Mouse (Mus musculus) left cerebral cortex, adult 18-20 months (tissue): ENCODE measurements around the gene Sorbs2. TPM values are rescaled to one million over a fixed set of nuclear protein-coding genes. Genes with fewer than 3 reads are reported as not detected.

Source experiments
- DNase-seq, 2 experiments: peaks; one replicate each; pipeline ENCODE4 v3.0.0; 2021 to 2022; ENCODE audit warnings: low spot score in 2 of 2, mixed read lengths in 1 of 2
- total RNA-seq, 2 experiments: library from RNA; stranded (reverse); gene quantifications; 2 replicates each; pipeline ENCODE4 v1.2.3; 2021

Gene Sorbs2
- total RNA-seq, 2 experiments from 2014 or later: 284 to 324 TPM

DNA sequence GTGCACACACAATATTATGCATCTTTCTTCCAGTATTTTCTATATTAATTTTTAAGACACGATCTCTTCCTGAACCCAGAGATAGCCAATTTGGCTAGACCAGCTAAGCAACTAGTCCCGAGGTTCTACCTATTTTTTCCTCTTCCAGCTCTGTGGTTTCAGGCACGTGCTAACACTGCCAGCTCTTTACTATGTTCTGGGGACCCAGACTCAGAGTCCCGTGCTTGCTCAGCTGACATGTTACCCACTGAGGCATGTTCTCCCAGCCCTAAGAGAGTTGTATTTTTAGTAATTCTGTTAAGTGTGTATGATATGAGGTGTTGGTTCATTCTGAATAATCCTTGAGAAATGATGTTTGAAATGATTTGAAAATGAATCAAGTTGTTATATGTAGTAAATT lies 62.5 kb downstream of the Sorbs2 start:
- no peak for DNase-seq

DNA sequence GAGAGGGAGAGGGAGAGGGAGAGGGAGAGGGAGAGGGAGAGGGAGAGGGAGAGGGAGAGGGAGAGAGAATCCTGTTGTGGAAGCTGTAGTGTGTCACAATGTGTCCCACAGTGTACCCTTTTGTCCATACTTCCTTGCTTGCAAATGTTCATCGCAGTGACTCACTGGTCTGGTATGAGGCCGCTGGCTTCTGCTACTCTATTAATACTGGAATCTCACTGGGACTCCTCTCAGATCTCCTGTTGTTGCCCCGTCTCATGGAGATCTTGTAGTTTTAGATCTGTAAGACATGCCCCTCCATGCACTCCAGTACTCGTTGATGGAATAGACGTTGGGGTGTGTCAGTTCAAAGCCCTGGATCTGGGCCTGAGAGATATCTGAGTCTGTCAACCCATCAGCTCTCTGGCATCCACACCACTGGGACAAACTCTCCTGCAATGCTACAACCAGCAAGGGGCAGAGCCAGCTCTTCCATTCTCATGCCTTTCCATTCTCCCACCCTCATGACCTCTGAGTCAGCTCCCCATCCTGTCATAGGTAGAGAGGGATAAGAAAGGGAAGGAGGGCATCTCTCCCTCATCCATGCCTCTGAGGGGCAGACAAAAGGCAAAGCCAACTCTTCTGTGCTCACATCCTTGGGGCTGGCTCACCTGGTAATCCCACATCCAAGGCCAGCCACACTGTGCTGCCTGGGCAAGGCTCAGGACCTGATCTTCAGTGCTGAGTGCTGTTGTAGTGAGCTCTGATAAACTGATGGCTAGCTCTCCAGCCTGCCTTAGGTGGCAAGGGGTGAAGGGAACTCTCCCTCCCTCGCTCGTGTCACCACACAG lies 72.3 kb downstream of the Sorbs2 start:
- DNase-seq: no peak

DNA sequence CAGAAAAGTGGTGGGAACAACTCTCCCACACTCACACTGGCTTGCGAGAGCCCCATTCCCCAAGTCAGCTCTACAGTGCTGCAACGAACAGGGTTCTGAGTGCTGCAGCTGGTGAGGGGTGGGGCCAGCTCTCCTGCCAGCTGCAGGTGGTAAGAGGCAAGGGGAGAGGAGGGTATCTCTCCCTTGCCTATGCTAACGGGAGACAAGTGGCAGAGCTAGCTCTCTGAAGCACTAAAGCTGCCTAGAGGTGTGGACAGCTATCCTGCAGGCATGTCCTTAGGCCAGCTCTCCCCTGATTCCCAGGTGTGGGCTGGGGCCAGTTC lies 72.9 kb downstream of the Sorbs2 start:
- DNase-seq: no peak

DNA sequence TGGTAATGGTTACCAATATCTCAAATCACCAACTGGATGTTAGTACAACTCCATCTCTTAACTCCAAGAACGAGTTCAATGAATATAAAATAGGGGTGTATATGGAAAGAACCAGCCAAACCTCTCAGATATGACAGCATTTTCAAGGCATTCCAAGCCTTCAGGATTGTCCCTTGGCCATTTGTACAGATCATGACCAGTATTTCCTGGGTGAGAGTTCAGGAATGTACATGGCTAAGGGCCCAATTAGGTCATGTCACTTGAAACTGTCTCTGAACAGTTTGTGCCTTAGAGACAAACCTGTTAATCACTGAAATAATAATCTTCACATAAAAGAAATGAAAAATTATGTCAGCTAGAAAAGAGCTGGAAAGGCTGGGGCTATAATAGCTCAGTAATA lies 76.3 kb downstream of the Sorbs2 start:
- DNase-seq: no peak

DNA sequence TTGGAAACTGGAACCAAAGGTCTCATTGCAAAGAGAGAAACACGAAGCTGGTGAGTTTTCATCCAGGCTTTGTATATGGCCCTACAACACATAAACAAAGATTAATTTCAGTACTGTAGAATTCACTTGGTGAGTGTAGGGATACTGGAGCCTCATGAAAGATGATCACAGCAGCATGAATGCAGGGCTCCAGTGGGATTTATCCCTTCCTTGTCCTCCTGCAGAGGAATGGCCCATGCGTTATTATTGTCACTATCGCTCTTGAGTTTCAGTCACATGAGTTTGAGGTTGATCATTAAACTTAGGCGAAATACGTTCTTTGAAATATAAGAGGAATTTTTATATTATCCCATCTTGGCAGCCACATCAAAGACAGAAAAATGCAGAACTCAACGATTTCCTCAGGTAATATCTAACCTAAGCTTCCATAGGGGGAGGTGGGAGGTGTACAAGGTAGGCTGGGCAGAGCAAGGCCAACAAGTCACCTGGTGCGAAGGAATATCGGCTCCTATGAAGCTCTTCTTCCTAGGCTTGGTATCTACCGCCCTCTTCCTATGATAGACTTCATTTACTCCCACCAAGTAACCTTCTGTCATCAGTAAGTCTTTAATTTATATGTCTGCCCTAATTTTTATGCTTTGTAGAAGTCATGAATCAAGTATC lies 76.9 kb downstream of the Sorbs2 start:
- no peak for DNase-seq

DNA sequence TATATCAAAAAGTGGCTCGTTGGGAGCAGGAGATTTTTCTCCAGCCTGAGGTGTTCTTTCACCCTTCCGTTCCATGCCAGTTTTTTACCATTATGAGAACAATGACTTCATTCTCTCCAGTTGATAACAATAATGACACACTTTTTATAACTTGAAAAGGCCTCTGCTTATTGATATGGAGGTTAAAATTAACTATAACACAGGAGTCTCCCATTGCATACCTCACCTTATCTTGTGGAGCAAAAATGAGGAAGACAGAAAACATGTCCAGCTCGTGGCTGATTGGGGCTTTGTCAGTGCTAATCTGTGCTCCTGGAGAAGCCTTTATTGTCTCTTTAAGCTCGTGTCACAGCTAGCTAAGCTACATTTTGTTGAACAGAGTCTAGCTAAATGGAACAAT lies 77.6 kb downstream of the Sorbs2 start:
- no peak for DNase-seq

DNA sequence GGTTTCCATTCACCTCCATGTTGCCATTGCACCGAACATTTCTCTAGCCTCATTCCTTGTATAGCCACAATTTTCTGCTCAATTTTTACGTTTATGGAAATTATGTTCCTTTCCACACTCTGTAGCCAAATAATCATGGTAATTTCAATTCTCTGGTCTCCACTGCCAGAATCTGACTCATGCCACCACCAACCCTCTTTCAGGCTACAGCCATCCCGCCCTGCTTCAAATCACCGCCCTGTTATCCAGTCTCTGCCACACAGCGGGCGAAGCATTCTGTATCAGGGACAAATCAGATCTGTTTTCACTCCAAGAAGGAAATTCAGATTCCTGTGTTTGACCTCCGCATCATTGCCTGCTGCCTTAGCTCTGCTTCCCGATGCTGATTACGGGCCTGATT lies 79.4 kb downstream of the Sorbs2 start:
- peak; percentile 51 to 56 for DNase-seq

DNA sequence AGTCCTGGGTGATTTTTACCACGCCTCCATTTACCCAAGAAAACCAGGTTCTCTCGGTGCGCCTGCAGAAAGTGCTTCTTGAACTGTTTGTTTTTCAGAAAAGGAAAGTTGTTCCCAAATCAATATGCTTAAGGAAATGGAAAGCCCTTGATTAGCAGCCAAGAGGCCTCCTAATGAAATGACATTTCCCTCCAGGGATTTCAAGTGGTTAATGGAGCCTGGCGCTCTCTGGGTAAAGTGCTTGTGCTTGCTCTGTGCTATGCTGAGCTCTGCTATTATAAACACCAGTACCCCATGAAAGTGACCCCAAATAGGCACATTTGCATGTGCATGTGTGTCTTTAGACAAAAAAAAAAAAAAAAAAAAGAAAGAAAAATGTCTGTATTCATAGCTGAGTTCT lies 84.3 kb downstream of the Sorbs2 start:
- no peak for DNase-seq

DNA sequence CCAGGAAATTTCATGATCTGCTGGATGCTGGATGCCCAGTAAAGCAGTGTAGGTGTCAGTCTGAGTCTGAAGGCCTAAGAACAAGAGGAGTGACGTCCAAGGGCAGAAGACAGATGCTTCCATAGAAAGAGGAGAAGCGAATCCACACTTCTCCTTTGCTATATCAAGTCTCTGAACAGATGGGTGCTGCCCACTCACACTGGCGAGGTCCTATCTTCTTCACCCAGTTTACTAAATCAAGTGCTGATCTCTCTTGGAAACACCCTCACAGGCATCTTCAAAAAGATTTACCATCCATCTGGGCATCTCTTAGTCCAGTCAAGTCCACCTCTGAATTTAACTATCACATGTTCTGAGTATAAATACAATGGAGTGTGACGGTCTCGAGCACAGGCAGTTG lies 86.1 kb downstream of the Sorbs2 start:
- DNase-seq: peak; percentile 81 to 87

DNA sequence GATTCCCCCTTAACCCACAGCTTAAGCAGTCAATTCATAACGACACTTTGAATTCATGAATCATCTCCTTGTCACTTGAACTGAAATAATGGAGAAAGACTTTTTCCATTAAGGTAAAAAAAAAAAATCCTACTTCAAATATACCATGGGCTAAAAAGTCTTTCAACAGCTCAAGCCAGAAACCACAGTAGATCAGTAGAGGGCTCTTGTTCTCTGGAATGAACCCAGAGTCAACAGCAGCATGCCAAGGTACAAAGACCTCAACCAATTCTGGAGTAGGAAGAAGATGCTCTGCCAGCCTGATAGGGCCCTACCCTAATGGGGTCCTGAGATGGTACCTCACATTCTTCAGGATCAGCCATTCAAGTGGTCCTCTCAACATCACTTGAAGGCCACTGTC lies 88.4 kb downstream of the Sorbs2 start:
- no peak for DNase-seq

DNA sequence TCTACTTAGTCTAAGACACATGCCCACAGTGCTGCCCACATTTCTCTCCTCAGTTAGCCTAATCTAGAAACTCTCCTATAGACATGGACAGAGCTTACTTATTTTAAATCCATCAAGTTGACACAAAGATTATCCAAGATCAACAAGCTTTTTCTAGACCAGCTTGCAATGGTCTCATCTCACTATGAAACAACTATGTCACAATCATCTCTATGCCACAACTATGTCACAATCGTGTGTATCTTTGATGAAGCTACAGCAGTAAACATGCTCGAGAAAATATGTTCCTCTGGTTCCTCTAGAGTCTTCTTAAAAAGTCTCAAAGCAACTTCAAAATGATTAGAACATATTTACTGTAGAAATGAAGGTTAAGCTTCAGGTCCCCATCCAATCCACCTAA lies 89.0 kb downstream of the Sorbs2 start:
- no peak for DNase-seq

DNA sequence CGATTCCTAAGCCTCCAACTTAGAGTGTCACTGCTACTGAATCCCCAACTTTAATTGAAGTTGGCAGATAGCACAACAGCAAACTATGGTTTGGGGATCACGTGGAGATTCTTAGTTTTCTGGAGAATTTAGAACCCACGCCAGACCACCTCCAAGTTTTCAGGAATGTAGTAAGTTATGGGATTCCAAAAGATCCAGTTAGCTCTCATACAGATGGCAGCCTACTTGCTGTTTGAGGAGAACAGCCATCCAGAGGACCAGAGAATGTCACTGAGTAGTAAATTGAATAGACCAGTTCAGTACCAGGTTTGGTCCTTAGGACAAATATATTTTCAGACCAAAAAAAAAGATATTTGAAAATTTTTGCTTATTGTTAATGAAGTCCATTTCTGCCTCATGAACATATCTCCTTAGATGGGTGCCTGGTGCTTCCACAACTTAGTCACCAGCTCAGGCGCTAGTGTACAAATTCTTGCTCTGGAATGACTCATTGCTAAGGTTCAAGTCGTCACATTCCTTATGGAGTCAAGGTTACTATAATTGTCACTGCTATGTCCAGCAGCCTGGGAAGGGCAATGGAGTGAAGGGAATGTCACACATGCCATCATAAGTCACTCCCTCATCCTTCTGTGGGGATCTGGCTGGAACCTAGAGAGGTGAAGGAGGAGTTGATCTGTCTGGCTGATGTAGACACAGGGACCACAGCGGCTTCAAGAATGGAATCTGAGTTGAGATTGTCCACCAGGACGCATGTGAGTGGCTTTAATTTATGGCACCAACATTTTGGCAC lies 90.2 kb downstream of the Sorbs2 start:
- DNase-seq: no peak

DNA sequence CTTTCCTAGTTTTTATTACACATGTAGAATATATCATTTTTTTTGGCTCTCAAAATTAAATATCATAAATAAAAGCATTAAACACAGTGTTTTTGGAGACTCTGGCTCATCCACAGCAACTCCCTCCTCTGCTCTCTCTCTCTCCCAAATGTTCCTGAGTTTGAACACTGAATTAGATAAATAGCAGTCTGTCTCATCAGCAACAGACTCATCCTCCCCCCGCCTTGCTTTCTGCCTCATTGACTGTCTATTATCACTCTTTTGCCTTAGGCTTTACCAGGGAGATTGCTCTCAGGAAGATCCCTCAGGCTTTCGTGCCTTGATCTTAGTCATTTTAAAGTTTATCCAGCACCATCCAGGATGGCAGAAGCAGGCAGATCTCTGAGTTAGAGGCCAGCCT lies 91.3 kb downstream of the Sorbs2 start:
- DNase-seq: no peak

DNA sequence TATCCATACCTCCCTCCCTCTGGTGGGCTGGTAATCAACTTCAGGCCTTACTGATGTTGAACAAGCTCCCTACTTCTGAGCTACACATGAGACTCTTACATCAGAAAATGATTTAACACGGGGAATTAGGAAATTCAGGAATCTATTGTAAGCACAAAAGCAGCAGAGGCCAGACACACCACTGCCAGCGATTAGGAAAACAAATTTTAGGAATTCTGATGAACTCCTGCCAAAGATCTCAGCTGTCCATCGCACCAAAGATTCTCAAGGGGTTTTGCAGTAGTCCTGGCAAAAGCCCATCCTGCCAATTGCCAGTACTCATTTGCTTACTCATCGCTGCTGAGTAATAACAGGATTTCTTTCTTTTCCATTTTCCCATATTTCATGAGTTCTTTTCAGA lies 94.4 kb downstream of the Sorbs2 start:
- DNase-seq: no peak

DNA sequence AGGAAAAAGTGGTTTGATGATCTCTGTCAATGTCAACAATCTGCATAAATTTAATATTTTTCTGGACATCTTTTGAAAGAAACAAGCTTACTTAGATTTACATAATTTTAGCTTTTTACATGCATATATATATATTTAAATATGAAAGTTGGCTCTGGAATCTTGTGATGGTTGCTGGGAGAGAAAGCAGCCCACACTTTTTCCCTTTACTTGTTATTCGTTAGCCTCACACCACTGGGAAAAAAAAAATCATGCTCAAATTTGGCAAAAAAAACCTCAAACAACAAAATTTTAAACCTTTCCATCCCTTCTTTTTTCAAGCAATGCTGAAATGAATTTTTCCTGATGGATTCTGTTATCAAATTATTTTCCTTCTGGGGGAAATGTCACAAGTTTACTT lies 97.8 kb downstream of the Sorbs2 start:
- no peak for DNase-seq

DNA sequence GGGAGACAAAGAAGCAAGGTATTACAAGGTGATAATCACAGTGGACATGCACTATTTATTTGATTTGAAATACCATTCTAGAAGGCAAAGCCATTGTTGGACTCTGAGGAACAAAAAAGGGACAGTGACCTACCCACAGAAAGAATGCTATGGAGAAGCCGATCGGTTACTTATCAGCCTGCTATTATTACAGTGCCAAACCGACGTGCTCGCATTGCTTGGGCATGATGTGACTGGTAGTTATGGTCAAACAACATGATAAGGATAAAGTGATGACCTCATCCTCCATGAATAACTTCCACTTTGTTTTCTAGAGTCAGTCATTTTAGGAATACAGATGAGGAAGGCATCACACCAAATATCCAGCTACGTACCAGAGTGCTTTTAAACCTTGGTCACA lies 99.4 kb downstream of the Sorbs2 start:
- DNase-seq: no peak

DNA sequence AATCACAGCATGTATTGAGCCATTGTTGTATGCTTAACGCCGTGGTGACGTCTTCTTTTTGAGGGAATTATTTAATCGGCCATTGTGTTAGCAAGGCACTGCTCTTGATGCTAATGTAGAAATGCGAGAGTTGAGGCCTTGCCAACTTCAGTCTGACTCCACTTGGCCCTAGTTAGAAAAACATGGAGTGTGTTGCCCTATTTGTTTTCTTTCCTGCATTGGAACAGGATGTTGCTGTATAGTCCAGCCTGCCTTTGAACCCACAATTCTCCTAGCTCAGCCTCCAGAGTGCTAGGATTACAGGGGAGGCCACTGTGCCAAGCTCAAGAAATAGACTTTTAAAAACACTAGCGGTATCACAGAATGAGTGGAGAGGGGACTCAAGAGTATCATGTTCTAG lies 100.8 kb downstream of the Sorbs2 start:
- DNase-seq: no peak

DNA sequence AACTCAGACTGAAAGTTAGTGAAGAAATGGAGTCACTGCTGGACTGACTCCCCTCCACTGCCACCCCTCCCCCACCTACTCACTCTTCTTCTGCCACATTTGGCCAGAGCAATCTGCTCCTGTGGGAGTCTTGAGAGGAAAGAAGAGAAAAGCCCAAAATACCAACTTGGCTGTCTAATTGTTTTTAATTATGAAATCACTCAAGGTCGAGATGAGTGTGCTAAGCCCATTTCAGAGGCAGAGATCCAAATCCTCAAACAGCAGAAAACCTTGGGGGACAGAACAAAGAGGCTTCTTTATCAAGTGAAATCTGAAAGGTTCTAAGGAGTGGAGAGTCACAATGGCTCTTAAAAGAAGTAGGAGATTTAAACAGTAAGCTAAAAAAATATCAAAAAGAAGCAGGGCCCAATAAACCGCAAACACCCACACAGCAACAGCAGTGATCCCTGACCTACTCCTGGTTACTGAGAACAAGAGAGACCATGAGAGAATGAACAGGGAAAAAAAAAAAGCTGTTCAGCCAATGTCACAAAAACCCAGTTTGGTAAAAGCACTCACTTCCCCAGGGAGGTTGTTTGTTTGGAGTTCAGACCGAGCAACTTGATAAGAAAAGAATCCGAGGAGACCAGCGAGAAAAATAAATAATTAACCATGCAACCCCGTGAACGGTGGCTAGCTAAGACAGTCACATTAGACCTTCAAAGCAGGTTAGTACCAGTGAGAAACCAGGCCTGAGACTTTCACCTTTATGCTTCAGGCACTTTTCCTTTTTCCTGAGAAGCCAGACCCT lies 103.0 kb downstream of the Sorbs2 start:
- no peak for DNase-seq

DNA sequence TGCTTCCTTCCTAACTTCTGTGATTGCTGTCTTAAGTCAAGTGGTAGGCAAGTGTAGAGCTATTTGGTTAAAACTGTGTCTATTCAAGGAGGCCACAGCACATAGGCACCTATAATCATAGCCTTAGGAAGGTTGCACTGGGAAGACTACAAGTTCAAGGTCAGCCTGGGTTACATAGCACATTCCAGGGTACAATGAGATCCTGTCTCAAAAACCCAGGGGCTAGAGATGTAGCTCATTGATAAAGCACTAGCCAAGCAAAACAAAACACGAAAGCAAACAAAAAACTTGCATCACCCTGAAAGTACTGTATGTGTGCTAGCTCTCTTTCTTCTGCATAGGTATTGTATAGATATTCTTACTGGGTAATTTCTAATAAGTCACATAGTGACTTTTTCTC lies 103.7 kb downstream of the Sorbs2 start:
- no peak for DNase-seq

DNA sequence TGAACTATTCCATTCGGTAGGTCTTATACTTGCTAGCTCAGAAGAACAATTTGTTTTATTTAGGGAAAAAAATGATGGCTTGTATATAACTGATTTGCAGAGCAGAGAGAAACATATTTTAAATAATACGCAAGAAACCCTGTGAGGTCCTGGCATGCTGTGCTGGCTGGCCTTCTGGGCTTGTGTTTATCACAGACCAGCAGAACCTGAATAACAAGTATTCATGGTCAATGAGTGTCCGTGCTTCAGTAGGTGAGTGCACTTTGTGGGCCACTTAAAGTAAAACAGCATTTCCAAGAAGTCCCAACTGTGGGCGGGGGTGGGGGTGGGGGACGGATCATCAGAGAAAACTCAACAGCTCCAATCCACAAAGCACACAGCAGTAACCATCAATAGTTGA lies 107.0 kb downstream of the Sorbs2 start:
- no peak for DNase-seq

DNA sequence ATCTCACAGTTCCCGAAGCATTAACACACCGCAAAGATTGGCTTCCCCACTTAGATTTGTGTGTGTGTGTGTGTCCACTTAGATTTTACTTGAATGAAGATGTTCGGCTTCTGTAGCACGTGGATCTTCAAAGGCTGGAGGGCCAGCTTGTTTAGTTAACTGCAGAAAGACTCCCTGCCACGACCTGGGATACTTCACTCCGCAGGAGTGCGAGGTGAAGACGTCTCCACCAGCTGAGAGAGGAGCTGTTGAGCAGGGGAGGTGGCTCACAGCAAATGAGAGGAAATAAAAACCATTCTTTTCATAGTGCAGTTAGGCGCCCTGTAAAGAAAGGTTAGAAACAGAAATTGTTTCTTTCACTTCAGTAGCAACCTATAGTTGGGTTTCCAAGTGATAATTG lies 107.5 kb downstream of the Sorbs2 start:
- no peak for DNase-seq

DNA sequence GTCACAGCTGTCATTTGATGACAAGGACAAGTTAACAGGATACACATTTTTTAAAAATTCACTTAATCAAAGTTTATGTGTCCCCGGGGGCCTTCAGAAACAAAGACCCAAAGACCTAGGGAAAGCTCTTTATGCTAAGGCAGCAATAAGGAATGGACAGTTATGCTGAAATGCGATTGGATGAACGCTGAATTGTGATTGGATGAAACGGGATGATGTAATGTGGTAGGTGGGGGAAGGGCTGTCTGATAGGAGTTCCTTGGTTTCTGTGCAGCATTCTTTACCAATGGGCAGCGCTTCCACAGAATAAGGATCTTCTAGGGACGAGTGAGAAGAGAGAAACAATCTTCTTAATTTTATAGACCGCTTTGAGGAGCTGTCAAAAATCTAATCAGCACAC lies 108.0 kb downstream of the Sorbs2 start:
- no peak for DNase-seq
